Mouse (Mus musculus) bone marrow, adult 2 months (tissue): ENCODE data around the gene Znhit3.

Experiments
- CTCF ChIP-seq: fragments of 200-500 bp; IDR thresholded peaks from 2 replicates; pipeline ENCODE4 v1.5.1; 2011; ENCODE audit warnings: low read length, control low read depth; ENCODE audit not compliant: control insufficient read depth, insufficient read depth
- POLR2A ChIP-seq: fragments of 200-500 bp; IDR thresholded peaks from 2 replicates; pipeline ENCODE4 v1.6.1; 2011; ENCODE audit warnings: low read depth, mild to moderate bottlenecking, control low read depth, low read length, borderline replicate concordance; ENCODE audit not compliant: control insufficient read depth

GRCm38 (mm10) chr11:84910411-84910810, 5.8 kb downstream of the Znhit3 start:
- no peak for TF ChIP-seq POLR2A
- TF ChIP-seq CTCF, result no peak
